ENCODE assay signal across 8 mouse cellular contexts in genomic region chr15:78172256-78172898, GRCm38 (mm10). TPM values are rescaled to one million over a fixed set of nuclear protein-coding genes. Genes with fewer than 3 reads are reported as not detected.
DNase-seq lines count a peak whose midpoint lies in the region; TF ChIP-seq lines count a peak whose summit lies in the region.
"Had no signal": no experiment of that assay in that cellular context is flagged by ENCODE, and none has a peak within 500 bp of the region (broad histone marks: within the 10 kb centered on the region; RNA-seq: fewer than 3 reads in every experiment).

No protein-coding gene starts in this region.

- TF ChIP-seq POLR2A in thymus, adult 2 months (IDR thresholded peaks at IDR 0.05; ENCODE audit: control insufficient read depth, extremely low read depth, insufficient read depth, low read length, poor library complexity), result no peak
- no peak for TF ChIP-seq POLR2A in small intestine, adult 2 months (IDR thresholded peaks at IDR 0.05; ENCODE audit: low read depth, low read length)

- peak overlapping the region; percentile 16 for H3K4me3 ChIP-seq in thymus, adult 2 months (ENCODE audit: control insufficient read depth, insufficient read depth, low read length)
- peak overlapping the region; percentile 62 for H3K4me3 ChIP-seq in limb, embryonic 10.5 days
- peak overlapping the region; percentile 7; the same call in 1 of the 2 replicates for H3K4me3 ChIP-seq in small intestine, adult 2 months (ENCODE audit: low read depth, low read length)

- peaks cover 36% of the 10 kb centered on the region for H3K4me1 ChIP-seq in thymus, adult 2 months (replicated peaks; ENCODE audit: control insufficient read depth, insufficient read depth, low read length)
- peaks cover 28% of the 10 kb centered on the region for H3K4me1 ChIP-seq in limb, embryonic 10.5 days
- peaks cover 13% of the 10 kb centered on the region for H3K4me1 ChIP-seq in small intestine, adult 2 months (ENCODE audit: control insufficient read depth, insufficient read depth, insufficient read length, low read length)

- H3K9me3 ChIP-seq in limb, embryonic 10.5 days (replicated peaks), result no peaks in the 10 kb centered on the region

- H3K27ac ChIP-seq in thymus, adult 2 months (ENCODE audit: control insufficient read depth, insufficient read depth, low read length), result peak overlapping the region; percentile 48; the same call in 1 of the 2 replicates
- H3K27ac ChIP-seq in limb, embryonic 10.5 days, result no peak overlapping the region
- no peak overlapping the region for H3K27ac ChIP-seq in small intestine, adult 2 months (ENCODE audit: insufficient read depth, low read depth, low read length)

- WGBS in thymus, adult 2 months, result 46% methylated on average over 11 of the region's 11 CpGs
- 86% methylated on average over 11 of the region's 11 CpGs for WGBS in limb, embryonic 10.5 days
- WGBS in small intestine, adult 2 months, result 64% methylated on average over 11 of the region's 11 CpGs

- DNase-seq in thymus, adult 2 months, result peak; percentile 61
- DNase-seq in thymus, postnatal 0 days (ENCODE audit: low spot score), result no peak
- peak; percentile 44 to 52 for DNase-seq in cerebellum, postnatal 36 days
- DNase-seq in limb, embryonic 10.5 days (ENCODE audit: low spot score), result no peak
- DNase-seq in testis, postnatal 14 days (ENCODE audit: low spot score), result no peak
- DNase-seq in urinary bladder, adult 2 months (ENCODE audit: low spot score), result no peak

- no peaks in the 10 kb centered on the region for H3K27me3 ChIP-seq in thymus, adult 2 months (ENCODE audit: control insufficient read depth, insufficient read depth, low read length)
- no peaks in the 10 kb centered on the region for H3K27me3 ChIP-seq in limb, embryonic 10.5 days (ENCODE audit: low read depth, poor library complexity, severe bottlenecking)
- no peaks in the 10 kb centered on the region for H3K27me3 ChIP-seq in small intestine, adult 2 months (ENCODE audit: control insufficient read depth, insufficient read depth, low read length)

- H3K36me3 ChIP-seq in thymus, adult 2 months (ENCODE audit: control insufficient read depth, insufficient read depth, low read length), result no peaks in the 10 kb centered on the region
- H3K36me3 ChIP-seq in limb, embryonic 10.5 days, result peaks cover 7% of the 10 kb centered on the region
- H3K36me3 ChIP-seq in small intestine, adult 2 months (ENCODE audit: control insufficient read depth, insufficient read depth, low read length), result no peaks in the 10 kb centered on the region

- TF ChIP-seq CTCF in thymus, adult 2 months (IDR thresholded peaks at IDR 0.05; ENCODE audit: borderline replicate concordance, control insufficient read depth, extremely low read depth, insufficient read depth, low read length, poor library complexity), result no peak
- no peak for TF ChIP-seq CTCF in small intestine, adult 2 months (IDR thresholded peaks at IDR 0.05; ENCODE audit: extremely low read depth, insufficient read length, insufficient replicate concordance, low read depth, low read length)

RNA-seq across cellular contexts. Expression of gene Ift27, which starts 1.5 kb away (rescaled TPM):
- polyA plus RNA-seq in thymus, adult 2 months (2012; rRNA removed), result 63.3 and 97.2 TPM in 2 replicates
- 85.2 and 87.5 TPM in 2 replicates for polyA plus RNA-seq in thymus, postnatal 0 days (2015; fragmentation: Nextera tagmentation; extraction: Ambion mirVana)
- polyA plus RNA-seq in limb, embryonic 10.5 days (2016; fragmentation: Nextera tagmentation; extraction: Ambion mirVana), result 121 and 122 TPM in 2 replicates
- 9.3 and 18.7 TPM in 2 replicates for polyA plus RNA-seq in small intestine, adult 2 months (2012; rRNA removed)
- 32.3 and 33.5 TPM in 2 replicates for polyA plus RNA-seq in urinary bladder, adult 2 months (2012; rRNA removed)

RNA-seq across cellular contexts. Expression of gene Pvalb, which starts 33.8 kb away (rescaled TPM):
- 0.37 and 0.71 TPM in 2 replicates for polyA plus RNA-seq in thymus, adult 2 months (2012; rRNA removed)
- 1.1 and 1.4 TPM in 2 replicates for polyA plus RNA-seq in thymus, postnatal 0 days (2015; fragmentation: Nextera tagmentation; extraction: Ambion mirVana)
- polyA plus RNA-seq in limb, embryonic 10.5 days (2016; fragmentation: Nextera tagmentation; extraction: Ambion mirVana), result not detected in 2 replicates
- polyA plus RNA-seq in small intestine, adult 2 months (2012; rRNA removed), result not detected in 2 replicates
- polyA plus RNA-seq in urinary bladder, adult 2 months (2012; rRNA removed), result 0.07 TPM in 1 of 2 replicates, not detected in the other
- polyA plus RNA-seq: embryonic facial prominence, embryonic 11.5 days had no signal

RNA-seq across cellular contexts. Expression of gene Cacng2, which starts 52.5 kb away (rescaled TPM):
- polyA plus RNA-seq in thymus, adult 2 months (2012; rRNA removed), result not detected in 2 replicates
- polyA plus RNA-seq in thymus, postnatal 0 days (2015; fragmentation: Nextera tagmentation; extraction: Ambion mirVana), result not detected in 2 replicates
- not detected in 2 replicates for polyA plus RNA-seq in limb, embryonic 10.5 days (2016; fragmentation: Nextera tagmentation; extraction: Ambion mirVana)
- 0.04 TPM in 1 of 2 replicates, not detected in the other for polyA plus RNA-seq in small intestine, adult 2 months (2012; rRNA removed)
- polyA plus RNA-seq in urinary bladder, adult 2 months (2012; rRNA removed), result not detected in 2 replicates

Comparison
In these comparisons a context has a peak if more than half of its experiments do, and no peak if none do; other contexts are left out.
1. DNase-seq: peak in thymus, adult 2 months (single experiment) and cerebellum, postnatal 36 days (2 of 2); none in thymus, postnatal 0 days (single experiment), limb, embryonic 10.5 days (single experiment), testis, postnatal 14 days (single experiment) and urinary bladder, adult 2 months (single experiment).
2. H3K4me3 ChIP-seq: peak in every context shown above with its lines; median percentile 62 in limb, embryonic 10.5 days; 16 in thymus, adult 2 months; 7 in small intestine, adult 2 months.